Mouse (Mus musculus): Measurements from ENCODE around the gene D330045A20Rik. TPM values are rescaled to one million over a fixed set of nuclear protein-coding genes. Genes with fewer than 3 reads are reported as not detected.

Gene D330045A20Rik
- polyA plus RNA-seq, 1 experiment from 2014 or later: 0.07 TPM

DNA sequence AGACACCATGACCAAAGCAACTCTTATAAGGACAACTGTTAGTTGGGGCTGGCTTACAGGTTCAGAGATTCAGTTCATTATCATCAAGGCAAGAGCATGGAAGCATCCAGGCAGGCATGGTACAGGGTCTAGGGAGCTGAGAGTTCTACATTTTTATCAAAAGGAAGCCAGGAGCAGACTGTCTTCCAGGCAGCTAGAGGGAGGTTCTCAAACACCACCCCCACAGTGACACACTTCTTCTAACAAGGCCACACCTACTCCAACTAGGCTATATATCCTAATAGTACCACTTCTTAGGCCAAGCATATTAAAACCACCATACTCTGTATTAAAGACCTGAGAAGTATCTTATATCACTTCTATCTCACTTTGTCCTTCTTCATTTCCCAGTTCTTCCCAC, 49.5 kb downstream of the D330045A20Rik start:
- DNase-seq (ENCODE audit: low spot score): no peak
- Histone ChIP-seq H3K4me1 (ENCODE audit: insufficient read depth, low read depth, low read length) (no peaks in the 10 kb centered on the region), H3K36me3 (ENCODE audit: insufficient read depth, low read length) (no peaks in the 10 kb centered on the region), H3K9me3 (ENCODE audit: low read length) (no peaks in the 10 kb centered on the region), H3K4me3 (ENCODE audit: low read depth, low read length) (no peak overlapping the region), H3K4me2 (replicated peaks; ENCODE audit: low read depth, low read length) (no peak overlapping the region), H3K9ac (replicated peaks; ENCODE audit: low read depth) (no peak overlapping the region), H3K27ac (ENCODE audit: low read length) (no peak overlapping the region), H3K27me3 (replicated peaks; ENCODE audit: insufficient read depth, low read length) (no peaks in the 10 kb centered on the region)
- TF ChIP-seq EP300 (IDR thresholded peaks at IDR 0.05) (no peak), CTCF (IDR thresholded peaks at IDR 0.05) (no peak)
- ATAC-seq: no peak

DNA sequence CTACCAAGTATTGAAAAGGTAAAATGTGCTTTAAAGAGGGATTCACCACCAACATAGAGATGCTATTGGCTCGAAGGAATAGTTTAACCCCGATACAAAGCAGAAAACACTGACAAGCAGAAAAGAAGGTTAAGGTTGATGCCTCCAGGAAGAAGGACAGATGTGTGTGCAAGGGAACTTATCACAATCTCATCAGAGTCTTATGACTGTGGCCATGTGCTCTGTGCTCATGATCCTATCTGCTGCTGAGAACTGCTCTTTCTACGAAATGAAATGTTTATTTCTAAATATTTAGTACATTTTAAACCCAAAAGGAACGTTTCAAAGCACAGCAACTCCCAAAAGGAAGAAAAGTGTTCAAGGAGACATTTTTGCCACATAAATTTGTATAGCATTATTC, 52.1 kb downstream of the D330045A20Rik start:
- H3K27me3 ChIP-seq (replicated peaks; ENCODE audit: insufficient read depth, low read length): no peaks in the 10 kb centered on the region
- no peak overlapping the region for H3K4me2 ChIP-seq (replicated peaks; ENCODE audit: low read depth, low read length)
- TF ChIP-seq EP300 (IDR thresholded peaks at IDR 0.05) (no peak), CTCF (IDR thresholded peaks at IDR 0.05) (no peak)
- H3K4me3 ChIP-seq (ENCODE audit: low read depth, low read length): no peak overlapping the region
- ATAC-seq (no peak), DNase-seq (ENCODE audit: low spot score) (no peak)
- H3K9ac ChIP-seq (replicated peaks; ENCODE audit: low read depth): no peak overlapping the region
- no peak overlapping the region for H3K27ac ChIP-seq (ENCODE audit: low read length)
- no peaks in the 10 kb centered on the region for H3K4me1 ChIP-seq (ENCODE audit: insufficient read depth, low read depth, low read length)
- H3K9me3 ChIP-seq (ENCODE audit: low read length): no peaks in the 10 kb centered on the region
- WGBS: 66% methylated on average over 4 of the region's 4 CpGs
- H3K36me3 ChIP-seq (ENCODE audit: insufficient read depth, low read length): no peaks in the 10 kb centered on the region

DNA sequence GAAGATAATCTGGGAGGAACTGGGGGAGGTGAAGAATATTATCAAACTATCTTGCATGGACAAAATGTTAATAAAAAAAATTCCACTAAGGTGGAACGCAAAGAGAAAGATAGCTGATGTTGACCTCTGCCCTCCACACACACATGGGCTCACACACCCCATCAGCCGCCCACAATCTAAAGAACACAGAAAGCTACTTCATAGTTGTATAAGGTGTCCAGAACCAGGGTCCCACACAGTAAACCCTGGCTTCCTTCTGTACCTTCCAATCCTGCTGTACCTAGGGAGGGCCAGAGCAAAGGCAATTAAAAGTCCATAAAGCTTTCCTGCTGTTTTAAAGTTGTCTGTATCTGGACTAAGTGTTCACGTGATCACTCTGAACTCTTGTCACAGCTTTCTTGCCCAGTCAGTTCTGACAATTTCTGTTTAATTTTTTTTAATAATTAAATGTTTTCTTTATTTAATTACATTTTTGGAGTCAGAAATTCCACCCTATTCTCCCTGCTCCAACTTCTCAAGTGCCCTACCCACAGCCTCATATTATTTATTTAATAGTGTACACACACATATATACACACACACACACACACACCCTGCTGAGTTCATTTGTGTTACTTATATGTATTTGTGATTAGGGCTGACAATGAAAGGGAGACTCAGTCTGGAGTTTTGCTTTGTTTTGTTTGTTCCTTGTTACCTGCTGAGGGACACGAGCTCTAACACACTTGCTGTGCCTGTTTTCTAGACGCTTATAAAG, 57.7 kb downstream of the D330045A20Rik start:
- WGBS: 77% methylated on average over 5 of the region's 5 CpGs
- no peak for ATAC-seq
- Histone ChIP-seq H3K4me1 (ENCODE audit: insufficient read depth, low read depth, low read length) (no peaks in the 10 kb centered on the region), H3K27ac (ENCODE audit: low read length) (no peak overlapping the region), H3K9ac (replicated peaks; ENCODE audit: low read depth) (no peak overlapping the region), H3K36me3 (ENCODE audit: insufficient read depth, low read length) (no peaks in the 10 kb centered on the region), H3K4me2 (replicated peaks; ENCODE audit: low read depth, low read length) (no peak overlapping the region), H3K27me3 (replicated peaks; ENCODE audit: insufficient read depth, low read length) (no peaks in the 10 kb centered on the region), H3K4me3 (ENCODE audit: low read depth, low read length) (no peak overlapping the region), H3K9me3 (ENCODE audit: low read length) (no peaks in the 10 kb centered on the region)
- TF ChIP-seq CTCF (IDR thresholded peaks at IDR 0.05) (no peak), EP300 (IDR thresholded peaks at IDR 0.05) (no peak)
- DNase-seq (ENCODE audit: low spot score): no peak

DNA sequence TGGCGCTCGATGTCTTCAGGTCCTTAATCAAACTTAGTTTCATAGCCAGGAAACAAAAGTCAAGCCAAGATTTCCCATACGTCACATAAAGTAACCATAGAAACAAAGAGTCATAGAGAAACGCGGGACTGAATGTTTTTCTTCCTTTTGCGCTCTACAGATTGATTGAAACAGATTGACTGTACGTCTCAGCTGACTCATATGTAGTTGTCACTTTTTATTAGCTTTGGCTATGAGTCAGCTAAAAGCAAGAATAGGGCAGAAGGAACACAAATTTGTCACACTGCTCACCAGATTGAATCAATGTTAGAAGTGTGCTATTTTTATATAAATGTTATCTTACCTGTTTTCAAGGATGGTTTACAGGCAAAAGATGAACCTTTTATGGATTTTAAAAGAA, 63.6 kb downstream of the D330045A20Rik start:
- TF ChIP-seq CTCF (IDR thresholded peaks at IDR 0.05): no peak
- no peak for TF ChIP-seq EP300 (IDR thresholded peaks at IDR 0.05)
- Histone ChIP-seq H3K27me3 (replicated peaks; ENCODE audit: insufficient read depth, low read length) (no peaks in the 10 kb centered on the region), H3K9ac (replicated peaks; ENCODE audit: low read depth) (no peak overlapping the region), H3K4me3 (ENCODE audit: low read depth, low read length) (no peak overlapping the region), H3K9me3 (ENCODE audit: low read length) (no peaks in the 10 kb centered on the region), H3K4me1 (ENCODE audit: insufficient read depth, low read depth, low read length) (no peaks in the 10 kb centered on the region), H3K4me2 (replicated peaks; ENCODE audit: low read depth, low read length) (no peak overlapping the region), H3K36me3 (ENCODE audit: insufficient read depth, low read length) (no peaks in the 10 kb centered on the region), H3K27ac (ENCODE audit: low read length) (no peak overlapping the region)
- 56% methylated on average over 7 of the region's 7 CpGs for WGBS
- DNase-seq (ENCODE audit: low spot score) (peak; percentile 11), ATAC-seq (no peak)

DNA sequence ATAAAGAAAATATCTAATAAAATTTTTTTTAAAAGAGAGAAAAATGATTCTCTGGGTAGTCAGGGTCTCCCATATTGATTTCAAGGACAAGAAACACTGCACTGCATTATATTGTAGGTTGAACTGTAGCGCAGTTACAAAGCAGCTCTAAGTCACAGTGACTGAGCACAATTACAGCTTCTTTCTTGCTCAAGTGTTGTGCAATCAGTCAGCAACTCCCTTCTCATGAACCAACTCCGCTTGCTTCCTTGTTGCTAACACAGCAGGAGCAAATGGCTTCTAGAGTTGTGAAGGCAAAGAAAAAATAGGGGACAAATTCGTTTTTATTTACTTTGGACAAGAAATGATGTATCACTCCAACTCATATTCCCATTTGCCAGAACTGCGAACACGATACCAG, 70.3 kb downstream of the D330045A20Rik start:
- Histone ChIP-seq H3K36me3 (ENCODE audit: insufficient read depth, low read length) (no peaks in the 10 kb centered on the region), H3K4me2 (replicated peaks; ENCODE audit: low read depth, low read length) (no peak overlapping the region), H3K9ac (replicated peaks; ENCODE audit: low read depth) (no peak overlapping the region), H3K9me3 (ENCODE audit: low read length) (no peaks in the 10 kb centered on the region), H3K27ac (ENCODE audit: low read length) (no peak overlapping the region), H3K4me3 (ENCODE audit: low read depth, low read length) (no peak overlapping the region), H3K4me1 (ENCODE audit: insufficient read depth, low read depth, low read length) (no peaks in the 10 kb centered on the region), H3K27me3 (replicated peaks; ENCODE audit: insufficient read depth, low read length) (no peaks in the 10 kb centered on the region)
- TF ChIP-seq CTCF (IDR thresholded peaks at IDR 0.05) (no peak), EP300 (IDR thresholded peaks at IDR 0.05) (no peak)
- DNase-seq (ENCODE audit: low spot score) (peak; percentile 32), ATAC-seq (no peak)
- 71% methylated on average over 5 of the region's 5 CpGs for WGBS

DNA sequence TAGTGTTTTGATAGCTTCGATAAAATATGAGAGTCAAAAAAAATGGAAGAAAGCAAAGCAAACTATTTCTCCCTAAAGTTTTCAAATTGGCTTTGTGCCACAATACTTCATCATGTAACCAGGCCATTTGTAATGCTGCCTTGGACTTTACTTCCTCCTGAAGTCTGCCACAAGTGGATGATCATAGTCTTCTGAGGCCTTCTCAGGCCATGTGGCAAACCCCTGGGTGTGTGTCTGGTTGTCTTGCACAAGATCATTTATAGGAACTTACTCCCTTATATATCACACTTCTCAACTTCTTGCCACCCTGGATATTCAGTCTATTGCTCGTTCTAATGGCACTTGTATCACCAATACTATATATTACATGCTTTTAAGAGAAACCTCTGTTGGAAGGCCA, 71.9 kb downstream of the D330045A20Rik start:
- DNase-seq (ENCODE audit: low spot score): no peak
- H3K4me3 ChIP-seq (ENCODE audit: low read depth, low read length): no peak overlapping the region
- no peaks in the 10 kb centered on the region for H3K27me3 ChIP-seq (replicated peaks; ENCODE audit: insufficient read depth, low read length)
- no peak overlapping the region for H3K9ac ChIP-seq (replicated peaks; ENCODE audit: low read depth)
- no peak overlapping the region for H3K27ac ChIP-seq (ENCODE audit: low read length)
- 79% methylated on average over 2 of the region's 2 CpGs for WGBS
- ATAC-seq: no peak
- TF ChIP-seq EP300 (IDR thresholded peaks at IDR 0.05) (no peak), CTCF (IDR thresholded peaks at IDR 0.05) (no peak)
- no peaks in the 10 kb centered on the region for H3K4me1 ChIP-seq (ENCODE audit: insufficient read depth, low read depth, low read length)
- H3K36me3 ChIP-seq (ENCODE audit: insufficient read depth, low read length): no peaks in the 10 kb centered on the region
- H3K9me3 ChIP-seq (ENCODE audit: low read length): no peaks in the 10 kb centered on the region
- no peak overlapping the region for H3K4me2 ChIP-seq (replicated peaks; ENCODE audit: low read depth, low read length)

All from lung, postnatal 0 days (tissue).